Mouse (Mus musculus) limb, embryonic 12.5 days (tissue): ENCODE results near the gene Cpne8. TPM values are rescaled to one million over a fixed set of nuclear protein-coding genes. Genes with fewer than 3 reads are reported as not detected.

Experiments
- ATAC-seq: fragments of 200-750 bp; cut with Nextera tagmentation; 2 replicates; pipeline ENCODE4 v1.8.0; 2017; ENCODE audit warnings: low read depth, moderate TSS enrichment; ENCODE audit not compliant: insufficient number of reproducible peaks, insufficient read depth, low FRiP score, low TSS enrichment
- H3K27ac ChIP-seq: fragments of 300-500 bp; sonication (generic); 2 replicates; pipeline ENCODE4 v1.5.1; 2016; ENCODE audit warnings: mild to moderate bottlenecking, moderate library complexity
- H3K27me3 ChIP-seq: fragments of 300-500 bp; sonication (generic); 2 replicates; pipeline ENCODE4 v1.6.1; 2016; ENCODE audit warnings: mild to moderate bottlenecking, moderate library complexity
- H3K36me3 ChIP-seq: fragments of 300-500 bp; sonication (generic); 2 replicates; pipeline ENCODE4 v1.6.1; 2016; ENCODE audit warnings: mild to moderate bottlenecking, moderate library complexity
- H3K4me1 ChIP-seq: fragments of 300-500 bp; sonication (generic); replicated peaks from 2 replicates; pipeline ENCODE4 v1.6.1; 2016
- H3K4me2 ChIP-seq: fragments of 300-500 bp; sonication (generic); 2 replicates; pipeline ENCODE4 v1.6.1; 2016; ENCODE audit warnings: mild to moderate bottlenecking, moderate library complexity
- H3K4me3 ChIP-seq: fragments of 300-500 bp; sonication (generic); replicated peaks from 2 replicates; pipeline ENCODE4 v1.5.1; 2016; ENCODE audit warnings: mild to moderate bottlenecking
- H3K9ac ChIP-seq: fragments of 300-500 bp; sonication (generic); replicated peaks from 2 replicates; pipeline ENCODE4 v1.6.1; 2016; ENCODE audit warnings: mild to moderate bottlenecking, moderate library complexity
- H3K9me3 ChIP-seq: fragments of 300-500 bp; sonication (generic); 2 replicates; pipeline ENCODE4 v1.6.1; 2016; ENCODE audit warnings: mild to moderate bottlenecking, moderate library complexity
- WGBS: fragments of 180-500 bp; shearing (Covaris S2); methylation state at CpG from one replicate; pipeline ENCODE4 v1.1.7; 2016; 5-methylcytosine and 5-hydroxymethylcytosine counted together
- polyA plus RNA-seq: library from polyadenylated mRNA; unstranded; fragments of >200 nt; fragmentation: Nextera tagmentation; extraction: Ambion mirVana; gene quantifications from 2 replicates; pipeline ENCODE4 v1.2.1, GENCODE M21; 2016

Gene Cpne8
- polyA plus RNA-seq, 1 experiment from 2014 or later: 5.2 TPM

- 86% methylated on average over 1 of the region's 1 CpGs for WGBS
- no peaks in the 10 kb centered on the region for H3K9me3 ChIP-seq
- no peak overlapping the region for H3K4me3 ChIP-seq
- H3K36me3 ChIP-seq: no peaks in the 10 kb centered on the region
- no peak for ATAC-seq
- H3K27me3 ChIP-seq: no peaks in the 10 kb centered on the region
- H3K4me2 ChIP-seq: no peak overlapping the region
- no peak overlapping the region for H3K27ac ChIP-seq
- no peaks in the 10 kb centered on the region for H3K4me1 ChIP-seq
- H3K9ac ChIP-seq: no peak overlapping the region
Measured at GRCm38 (mm10) chr15:90446076-90446475, 233.2 kb downstream of the Cpne8 start.
